Mouse (Mus musculus) limb, embryonic 10.5 days (tissue): ENCODE measurements at regions not wholly inside any gene's neighbourhood (a gene's known extent, or its start where the extent isn't known, plus 50 kb on each side); places are given as distances from the start of the nearest gene placed in this dataset.

Experiments used
- DNase-seq: peaks from one replicate; pipeline ENCODE4 v3.0.0-alpha.2; 2017; ENCODE audit warnings: low spot score
- H3K27ac ChIP-seq: fragments of 300-500 bp; sonication (generic); 2 replicates; pipeline ENCODE4 v1.5.1; 2016; ENCODE audit warnings: mild to moderate bottlenecking
- H3K27me3 ChIP-seq: fragments of 300-500 bp; sonication (generic); 2 replicates; pipeline ENCODE4 v1.6.1; 2016; ENCODE audit warnings: low read depth, mild to moderate bottlenecking; ENCODE audit not compliant: poor library complexity, severe bottlenecking
- H3K36me3 ChIP-seq: fragments of 300-500 bp; sonication (generic); 2 replicates; pipeline ENCODE4 v1.6.1; 2016; ENCODE audit warnings: mild to moderate bottlenecking, moderate library complexity
- H3K4me1 ChIP-seq: fragments of 300-500 bp; sonication (generic); 2 replicates; pipeline ENCODE4 v1.6.1; 2016
- H3K4me3 ChIP-seq: fragments of 300-500 bp; sonication (generic); 2 replicates; pipeline ENCODE4 v1.5.1; 2016; ENCODE audit warnings: mild to moderate bottlenecking, moderate library complexity
- H3K9me3 ChIP-seq: fragments of 300-500 bp; sonication (generic); replicated peaks from 2 replicates; pipeline ENCODE4 v1.6.1; 2016; ENCODE audit warnings: mild to moderate bottlenecking
- WGBS: fragments of 180-500 bp; shearing (Covaris S2); methylation state at CpG from one replicate; pipeline ENCODE4 v1.1.7; 2016; 5-methylcytosine and 5-hydroxymethylcytosine counted together

- Histone ChIP-seq H3K4me3 (no peak overlapping the region), H3K9me3 (no peaks in the 10 kb centered on the region), H3K27ac (no peak overlapping the region), H3K27me3 (no peaks in the 10 kb centered on the region), H3K36me3 (no peaks in the 10 kb centered on the region), H3K4me1 (no peaks in the 10 kb centered on the region)
- DNase-seq, result no peak
- WGBS, result 70% methylated on average over 1 of the region's 1 CpGs
Measured at GRCm38 (mm10) chr16:5651551-5651950, 233.6 kb upstream of the Rbfox1 start.

- Histone ChIP-seq H3K36me3 (no peaks in the 10 kb centered on the region), H3K4me3 (no peak overlapping the region), H3K4me1 (no peaks in the 10 kb centered on the region), H3K27me3 (no peaks in the 10 kb centered on the region), H3K27ac (no peak overlapping the region), H3K9me3 (no peaks in the 10 kb centered on the region)
- 76% methylated on average over 4 of the region's 4 CpGs for WGBS
- no peak for DNase-seq
Measured at GRCm38 (mm10) chr16:5651002-5651401, 234.2 kb upstream of the Rbfox1 start.

- Histone ChIP-seq H3K4me3 (no peak overlapping the region), H3K4me1 (no peaks in the 10 kb centered on the region), H3K27ac (no peak overlapping the region), H3K9me3 (no peaks in the 10 kb centered on the region), H3K27me3 (no peaks in the 10 kb centered on the region), H3K36me3 (no peaks in the 10 kb centered on the region)
- DNase-seq, result no peak
- WGBS, result 87% methylated on average over 5 of the region's 5 CpGs
Measured at GRCm38 (mm10) chr16:5639956-5640355, 245.2 kb upstream of the Rbfox1 start.

- no peaks in the 10 kb centered on the region for H3K9me3 ChIP-seq
- H3K36me3 ChIP-seq, result no peaks in the 10 kb centered on the region
- peaks cover 7% of the 10 kb centered on the region for H3K4me1 ChIP-seq
- H3K4me3 ChIP-seq, result no peak overlapping the region
- no peak overlapping the region for H3K27ac ChIP-seq
- H3K27me3 ChIP-seq, result no peaks in the 10 kb centered on the region
- 83% methylated on average over 3 of the region's 3 CpGs for WGBS
- DNase-seq, result no peak
Measured at GRCm38 (mm10) chr16:5629996-5630395, 255.2 kb upstream of the Rbfox1 start.

- H3K27me3 ChIP-seq, result no peaks in the 10 kb centered on the region
- H3K9me3 ChIP-seq, result no peaks in the 10 kb centered on the region
- DNase-seq, result no peak
- no peaks in the 10 kb centered on the region for H3K36me3 ChIP-seq
- no peak overlapping the region for H3K27ac ChIP-seq
- H3K4me3 ChIP-seq, result no peak overlapping the region
- H3K4me1 ChIP-seq, result peaks cover 7% of the 10 kb centered on the region
- 75% methylated on average over 4 of the region's 4 CpGs for WGBS
Measured at GRCm38 (mm10) chr16:5627910-5628309, 257.2 kb upstream of the Rbfox1 start.

GRCm38 (mm10) chr16:5627117-5627909, 257.8 kb upstream of the Rbfox1 start:
- H3K27me3 ChIP-seq, result no peaks in the 10 kb centered on the region
- no peak overlapping the region for H3K27ac ChIP-seq
- no peaks in the 10 kb centered on the region for H3K36me3 ChIP-seq
- peaks cover 7% of the 10 kb centered on the region for H3K4me1 ChIP-seq
- H3K9me3 ChIP-seq, result no peaks in the 10 kb centered on the region
- no peak overlapping the region for H3K4me3 ChIP-seq
- 28% methylated on average over 5 of the region's 5 CpGs for WGBS
- no peak for DNase-seq

GRCm38 (mm10) chr16:5625159-5625558, 260.0 kb upstream of the Rbfox1 start:
- Histone ChIP-seq H3K4me1 (peaks cover 7% of the 10 kb centered on the region), H3K27me3 (no peaks in the 10 kb centered on the region), H3K27ac (no peak overlapping the region), H3K4me3 (no peak overlapping the region), H3K36me3 (no peaks in the 10 kb centered on the region), H3K9me3 (no peaks in the 10 kb centered on the region)
- WGBS, result 32% methylated on average over 3 of the region's 3 CpGs
- no peak for DNase-seq

GRCm38 (mm10) chr16:5620566-5620965, 264.6 kb upstream of the Rbfox1 start:
- DNase-seq, result no peak
- Histone ChIP-seq H3K4me3 (no peak overlapping the region), H3K27ac (no peak overlapping the region), H3K36me3 (no peaks in the 10 kb centered on the region), H3K4me1 (no peaks in the 10 kb centered on the region), H3K9me3 (no peaks in the 10 kb centered on the region), H3K27me3 (no peaks in the 10 kb centered on the region)
- WGBS, result 94% methylated on average over 3 of the region's 3 CpGs

- H3K27me3 ChIP-seq, result no peaks in the 10 kb centered on the region
- 72% methylated on average over 5 of the region's 5 CpGs for WGBS
Measured at GRCm38 (mm10) chr16:5616356-5616755, 268.8 kb upstream of the Rbfox1 start.

GRCm38 (mm10) chr16:5595359-5595758, 289.8 kb upstream of the Rbfox1 start:
- Histone ChIP-seq H3K27ac (no peak overlapping the region), H3K27me3 (no peaks in the 10 kb centered on the region), H3K4me3 (no peak overlapping the region), H3K36me3 (no peaks in the 10 kb centered on the region), H3K4me1 (no peaks in the 10 kb centered on the region), H3K9me3 (no peaks in the 10 kb centered on the region)
- no peak for DNase-seq
- WGBS, result 83% methylated on average over 6 of the region's 6 CpGs

More at GRCm38 (mm10) chr16:5616356-5616755, 268.8 kb upstream of the Rbfox1 start:
- H3K36me3 ChIP-seq, result no peaks in the 10 kb centered on the region
- no peaks in the 10 kb centered on the region for H3K4me1 ChIP-seq
- H3K9me3 ChIP-seq, result no peaks in the 10 kb centered on the region
- H3K27ac ChIP-seq, result no peak overlapping the region
- DNase-seq, result no peak
- no peak overlapping the region for H3K4me3 ChIP-seq

GRCm38 (mm10) chr16:5578333-5578732, 306.8 kb upstream of the Rbfox1 start:
- H3K27ac ChIP-seq, result no peak overlapping the region
- 81% methylated on average over 3 of the region's 3 CpGs for WGBS
- no peak for DNase-seq
- no peaks in the 10 kb centered on the region for H3K9me3 ChIP-seq
- no peaks in the 10 kb centered on the region for H3K27me3 ChIP-seq
- H3K4me3 ChIP-seq, result no peak overlapping the region
- H3K36me3 ChIP-seq, result no peaks in the 10 kb centered on the region
- H3K4me1 ChIP-seq, result peaks cover 5% of the 10 kb centered on the region; the same call in 1 of the 2 replicates

- Histone ChIP-seq H3K4me1 (peaks cover 8% of the 10 kb centered on the region), H3K4me3 (no peak overlapping the region), H3K36me3 (no peaks in the 10 kb centered on the region), H3K27me3 (no peaks in the 10 kb centered on the region), H3K27ac (no peak overlapping the region), H3K9me3 (no peaks in the 10 kb centered on the region)
- DNase-seq, result no peak
Measured at GRCm38 (mm10) chr16:5572780-5573179, 312.4 kb upstream of the Rbfox1 start.

GRCm38 (mm10) chr16:5570619-5571018, 314.5 kb upstream of the Rbfox1 start:
- Histone ChIP-seq H3K9me3 (no peaks in the 10 kb centered on the region), H3K27me3 (no peaks in the 10 kb centered on the region), H3K36me3 (no peaks in the 10 kb centered on the region), H3K4me1 (peaks cover 8% of the 10 kb centered on the region), H3K4me3 (no peak overlapping the region), H3K27ac (no peak overlapping the region)
- DNase-seq, result no peak
- 95% methylated on average over 4 of the region's 4 CpGs for WGBS

- 81% methylated on average over 10 of the region's 10 CpGs for WGBS
- Histone ChIP-seq H3K4me1 (peaks cover 8% of the 10 kb centered on the region), H3K9me3 (no peaks in the 10 kb centered on the region), H3K36me3 (no peaks in the 10 kb centered on the region), H3K4me3 (no peak overlapping the region), H3K27ac (no peak overlapping the region), H3K27me3 (no peaks in the 10 kb centered on the region)
- DNase-seq, result no peak
Measured at GRCm38 (mm10) chr16:5569101-5569500, 313.3 kb upstream of the Eef2kmt start.
